Mouse (Mus musculus) small intestine, adult 2 months (tissue): Measurements from ENCODE around the gene P3h4. TPM values are rescaled to one million over a fixed set of nuclear protein-coding genes. Genes with fewer than 3 reads are reported as not detected.

Experiments used
- H3K27ac ChIP-seq: fragments of 200-500 bp; 2 replicates; pipeline ENCODE4 v1.5.1; 2012; ENCODE audit warnings: low read depth, low read length, control low read depth, inconsistent platforms; ENCODE audit not compliant: insufficient read depth
- H3K27me3 ChIP-seq: fragments of 200-500 bp; 2 replicates; pipeline ENCODE4 v1.6.1; 2012; ENCODE audit warnings: mild to moderate bottlenecking, moderate library complexity, low read length, inconsistent platforms; ENCODE audit not compliant: control insufficient read depth, insufficient read depth
- H3K36me3 ChIP-seq: fragments of 200-500 bp; 2 replicates; pipeline ENCODE4 v1.6.1; 2012; ENCODE audit warnings: mild to moderate bottlenecking, low read length, control low read depth, inconsistent platforms; ENCODE audit not compliant: control insufficient read depth, insufficient read depth
- H3K4me1 ChIP-seq: fragments of 200-500 bp; 2 replicates; pipeline ENCODE4 v1.6.1; 2012; ENCODE audit warnings: low read length, inconsistent platforms, mixed read lengths; ENCODE audit not compliant: control insufficient read depth, insufficient read depth, insufficient read length
- H3K4me3 ChIP-seq: fragments of 200-500 bp; 2 replicates; pipeline ENCODE4 v1.5.1; 2012; ENCODE audit warnings: low read depth, mild to moderate bottlenecking, control low read depth, inconsistent platforms, low read length, moderate library complexity
- CTCF ChIP-seq: fragments of 200-500 bp; IDR thresholded peaks from 2 replicates; pipeline ENCODE4 v1.5.1; 2012; ENCODE audit warnings: low read depth, mild to moderate bottlenecking, control low read depth, inconsistent platforms, low read length, moderate library complexity, mixed read lengths; ENCODE audit not compliant: insufficient replicate concordance, insufficient read length; ENCODE audit errors: extremely low read depth
- POLR2A ChIP-seq: fragments of 200-500 bp; IDR thresholded peaks from 2 replicates; pipeline ENCODE4 v1.6.1; 2012; ENCODE audit warnings: low read depth, mild to moderate bottlenecking, control low read depth, inconsistent platforms, low read length, moderate library complexity
- WGBS: fragments of 180-500 bp; shearing (Covaris S2); methylation state at CpG from one replicate; pipeline ENCODE4 v1.1.7; 2018; 5-methylcytosine and 5-hydroxymethylcytosine counted together
- polyA plus RNA-seq: library from polyadenylated mRNA; depleted of rRNA; stranded (reverse); fragments of >200 nt; gene quantifications from 2 replicates; pipeline ENCODE4 v1.2.3, GENCODE M21; 2012; rRNA removed

P3h4 gene
- polyA plus RNA-seq = 11.4 and 12.8 TPM in 2 replicates

GRCm38 (mm10) chr11:100414021-100414913, at the start of gene P3h4:
Gene P3h4, minus strand, starts transcription at chr11:100414836.
- WGBS = 5% methylated on average over 92 of the region's 93 CpGs
- TF ChIP-seq CTCF (peak; percentile 59), POLR2A (no peak)
- Histone ChIP-seq H3K4me1 (peaks cover 13% of the 10 kb centered on the region), H3K4me3 (peak within 1 kb of the TSS; percentile 65), H3K27ac (peak within 1 kb of the TSS; percentile 73), H3K27me3 (peaks cover 11% of the 10 kb centered on the region), H3K36me3 (no peaks in the 10 kb centered on the region)

DNA sequence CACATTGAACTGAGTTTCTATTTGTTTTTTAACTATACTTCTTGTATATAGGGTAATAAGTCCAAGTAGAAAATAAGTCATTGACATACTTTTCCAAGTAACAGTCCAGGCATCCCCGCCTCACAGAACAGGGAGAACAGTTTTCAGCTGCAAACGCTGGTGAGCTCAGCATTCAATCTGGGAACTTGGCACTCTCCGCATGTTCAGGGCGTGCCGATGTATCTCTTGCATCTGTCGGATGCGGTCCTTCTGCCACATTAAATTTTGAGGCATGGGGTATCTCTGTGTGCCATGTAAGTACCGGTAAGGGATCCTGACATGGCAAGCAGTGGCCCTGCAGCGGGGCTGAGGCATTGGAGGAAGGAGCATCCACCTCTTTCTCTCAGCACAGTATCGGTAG, 48.1 kb upstream of the P3h4 start:
- Histone ChIP-seq H3K27ac (no peak overlapping the region), H3K4me1 (no peaks in the 10 kb centered on the region), H3K27me3 (no peaks in the 10 kb centered on the region), H3K4me3 (no peak overlapping the region), H3K36me3 (peaks cover 18% of the 10 kb centered on the region)
- TF ChIP-seq CTCF (no peak), POLR2A (no peak)
- 90% methylated on average over 10 of the region's 10 CpGs for WGBS

GRCm38 (mm10) chr11:100457711-100458110, 43.1 kb upstream of the P3h4 start:
- no peak overlapping the region for H3K27ac ChIP-seq
- no peaks in the 10 kb centered on the region for H3K4me1 ChIP-seq
- no peaks in the 10 kb centered on the region for H3K27me3 ChIP-seq
- no peak overlapping the region for H3K4me3 ChIP-seq
- 37% methylated on average over 5 of the region's 5 CpGs for WGBS
- TF ChIP-seq CTCF (no peak), POLR2A (no peak)
- H3K36me3 ChIP-seq = peaks cover 12% of the 10 kb centered on the region

DNA sequence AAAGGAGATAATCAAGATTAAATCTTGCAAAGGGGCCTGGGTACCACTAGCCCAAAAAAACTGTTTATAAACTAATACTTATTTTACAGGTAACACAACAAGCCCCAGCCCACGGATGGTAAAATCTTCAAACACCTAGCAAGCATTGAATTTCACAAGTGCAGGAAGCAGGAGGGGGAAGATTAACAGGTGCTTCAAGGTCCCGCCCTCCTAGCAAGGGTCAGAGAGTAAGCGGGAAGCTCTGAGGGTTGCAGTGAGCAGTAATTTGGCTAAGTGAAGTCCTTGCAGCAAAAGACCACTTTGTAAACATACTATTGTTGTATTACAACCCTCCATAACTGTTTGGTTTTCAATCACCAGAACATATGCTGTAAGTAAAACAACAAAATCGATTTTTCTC, 42.6 kb upstream of the P3h4 start:
- TF ChIP-seq POLR2A = no peak
- TF ChIP-seq CTCF = no peak
- WGBS = 35% methylated on average over 4 of the region's 4 CpGs
- no peak overlapping the region for H3K27ac ChIP-seq
- H3K4me1 ChIP-seq = no peaks in the 10 kb centered on the region
- H3K4me3 ChIP-seq = no peak overlapping the region
- H3K27me3 ChIP-seq = no peaks in the 10 kb centered on the region
- peaks cover 10% of the 10 kb centered on the region for H3K36me3 ChIP-seq

GRCm38 (mm10) chr11:100442625-100443024, 28.0 kb upstream of the P3h4 start:
- 86% methylated on average over 6 of the region's 6 CpGs for WGBS
- no peak overlapping the region for H3K4me3 ChIP-seq
- no peak for TF ChIP-seq POLR2A
- no peak for TF ChIP-seq CTCF

DNA sequence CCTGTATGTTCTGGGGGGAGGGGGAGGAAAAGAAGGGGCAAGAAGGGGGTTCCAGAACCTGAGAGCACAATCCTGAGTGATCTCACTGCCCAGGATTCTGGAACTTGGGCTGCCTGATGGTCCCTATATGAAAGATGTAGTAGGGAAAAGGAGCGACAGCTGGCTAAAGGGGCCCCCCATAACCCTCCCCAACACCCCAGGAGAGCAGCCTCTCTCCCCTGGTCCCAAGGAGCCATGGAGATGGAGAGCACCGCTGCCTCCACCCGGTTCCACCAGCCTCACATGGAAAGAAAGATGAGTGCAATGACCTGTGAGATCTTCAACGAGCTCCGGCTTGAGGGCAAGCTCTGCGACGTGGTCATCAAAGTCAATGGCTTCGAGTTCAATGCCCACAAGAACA, 27.2 kb upstream of the P3h4 start, which contains the start of the genes Nt5c3b and Klhl10:
Gene Nt5c3b, minus strand, starts transcription at position 12 of the 400 bp plus-strand sequence.
Gene Klhl10, plus strand, starts transcription at position 121 of the 400 bp plus-strand sequence.
- Histone ChIP-seq H3K36me3 (no peaks in the 10 kb centered on the region), H3K4me1 (peaks cover 4% of the 10 kb centered on the region; the same call in 1 of the 2 replicates), H3K4me3 (peak within 1 kb of the TSS; percentile 74), H3K27me3 (no peaks in the 10 kb centered on the region), H3K27ac (no peak within 1 kb of the TSS)
- TF ChIP-seq CTCF (no peak), POLR2A (no peak)
- WGBS = 86% methylated on average over 8 of the region's 8 CpGs

More at GRCm38 (mm10) chr11:100442625-100443024, 28.0 kb upstream of the P3h4 start:
- Histone ChIP-seq H3K36me3 (no peaks in the 10 kb centered on the region), H3K4me1 (peaks cover 4% of the 10 kb centered on the region; the same call in 1 of the 2 replicates), H3K27me3 (no peaks in the 10 kb centered on the region), H3K27ac (no peak overlapping the region)
